Mouse (Mus musculus): ENCODE data around the gene Mcm5. TPM values are rescaled to one million over a fixed set of nuclear protein-coding genes. Genes with fewer than 3 reads are reported as not detected.

Gene Mcm5
- polyA plus RNA-seq, 2 experiments: 125 to 159 TPM

DNA sequence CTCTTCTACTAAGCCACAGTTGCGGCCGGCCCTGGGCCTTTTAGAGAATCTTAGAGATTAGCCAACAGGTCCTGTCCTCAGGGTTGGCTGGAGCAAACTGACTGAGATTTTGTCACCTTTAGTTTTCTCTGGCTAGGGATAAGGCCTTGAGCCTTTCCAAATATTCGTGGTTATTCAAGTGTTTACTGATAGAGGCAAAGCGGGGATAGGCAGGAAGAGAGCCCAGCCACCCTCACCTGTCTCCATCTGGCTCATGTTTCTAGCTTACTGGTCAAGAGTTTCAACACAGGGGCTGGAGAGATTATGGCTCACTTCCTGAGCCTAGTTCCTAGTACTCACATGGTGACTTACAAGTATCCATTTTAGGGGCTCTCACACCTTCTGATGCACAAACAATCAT, 6.4 kb upstream of the Mcm5 start:
- ATAC-seq (ENCODE audit: low FRiP score, low read depth): no peak
- no peak for TF ChIP-seq POLR2A (IDR thresholded peaks at IDR 0.05; ENCODE audit: borderline replicate concordance, extremely low read depth, insufficient read depth, insufficient read length)
- H3K4me3 ChIP-seq (replicated peaks; ENCODE audit: low read length): no peak overlapping the region
- no peak overlapping the region for H3K4me2 ChIP-seq (replicated peaks; ENCODE audit: low read depth, low read length, severe bottlenecking)
- peaks cover 7% of the 10 kb centered on the region for H3K36me3 ChIP-seq (ENCODE audit: control insufficient read depth, insufficient read depth, low read length)
- no peaks in the 10 kb centered on the region for H3K27me3 ChIP-seq (ENCODE audit: control insufficient read depth, insufficient read depth, low read length)
- H3K4me1 ChIP-seq (ENCODE audit: control insufficient read depth, insufficient read depth, low read length): no peaks in the 10 kb centered on the region
- no peak overlapping the region for H3K9ac ChIP-seq (ENCODE audit: low read depth, low read length, severe bottlenecking)
- H3K27ac ChIP-seq (replicated peaks; ENCODE audit: low read depth, low read length): no peak overlapping the region
- no peaks in the 10 kb centered on the region for H3K9me3 ChIP-seq (ENCODE audit: control insufficient read depth, low read length)
- no peak for DNase-seq (ENCODE audit: low spot score)
- 83% methylated on average over 4 of the region's 4 CpGs for WGBS

GRCm38 (mm10) chr8:75103376-75103878, 5.9 kb upstream of the Mcm5 start:
- Histone ChIP-seq H3K27ac (replicated peaks; ENCODE audit: low read depth, low read length) (no peak overlapping the region), H3K9me3 (ENCODE audit: control insufficient read depth, low read length) (no peaks in the 10 kb centered on the region), H3K4me1 (ENCODE audit: control insufficient read depth, insufficient read depth, low read length) (no peaks in the 10 kb centered on the region), H3K27me3 (ENCODE audit: control insufficient read depth, insufficient read depth, low read length) (no peaks in the 10 kb centered on the region), H3K36me3 (ENCODE audit: control insufficient read depth, insufficient read depth, low read length) (peaks cover 7% of the 10 kb centered on the region), H3K4me3 (replicated peaks; ENCODE audit: low read length) (no peak overlapping the region), H3K9ac (ENCODE audit: low read depth, low read length, severe bottlenecking) (no peak overlapping the region), H3K4me2 (replicated peaks; ENCODE audit: low read depth, low read length, severe bottlenecking) (no peak overlapping the region)
- no peak for TF ChIP-seq POLR2A (IDR thresholded peaks at IDR 0.05; ENCODE audit: borderline replicate concordance, extremely low read depth, insufficient read depth, insufficient read length)
- 67% methylated on average over 8 of the region's 8 CpGs for WGBS
- no peak for ATAC-seq (ENCODE audit: low FRiP score, low read depth)
- DNase-seq (ENCODE audit: low spot score): no peak

DNA sequence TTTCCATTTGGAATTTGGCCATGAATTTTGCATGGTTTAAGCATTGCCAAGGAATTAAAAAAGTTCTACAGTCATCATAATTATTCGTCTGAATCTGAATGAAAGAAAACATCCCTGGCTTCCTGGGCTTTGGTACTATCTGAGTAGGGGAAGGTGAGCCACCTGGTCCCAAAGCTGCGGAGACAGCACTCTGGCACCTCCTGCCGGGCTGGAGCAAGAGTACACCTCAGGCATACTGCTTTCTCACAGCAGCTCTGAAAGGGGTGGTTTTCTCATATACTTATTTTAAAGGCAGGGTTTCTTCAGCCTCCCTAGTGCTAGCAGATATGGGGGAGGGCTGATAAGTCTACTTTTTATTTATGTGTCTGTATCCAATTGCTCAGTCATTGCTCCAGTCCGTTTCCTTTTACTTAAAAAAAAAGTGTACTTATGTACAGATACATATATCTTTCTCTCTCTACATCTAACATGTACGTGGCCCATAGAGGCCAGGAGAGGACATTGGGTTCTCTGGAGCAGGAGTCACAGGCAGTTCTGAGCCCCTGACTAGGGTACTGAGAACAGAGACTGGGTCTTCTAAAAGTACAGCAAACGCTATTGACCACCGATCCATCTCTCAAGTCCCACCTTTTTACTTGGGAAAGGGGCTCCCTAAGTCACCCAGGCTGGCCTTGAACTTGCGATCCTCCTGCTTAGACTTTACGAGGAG, 688 bp upstream of the Mcm5 start:
- peak overlapping the region; percentile 73 for H3K4me2 ChIP-seq (replicated peaks; ENCODE audit: low read depth, low read length, severe bottlenecking)
- DNase-seq (ENCODE audit: low spot score) (peak; percentile 73), ATAC-seq (ENCODE audit: low FRiP score, low read depth) (peak; percentile 71)
- H3K9me3 ChIP-seq (ENCODE audit: control insufficient read depth, low read length): no peaks in the 10 kb centered on the region
- TF ChIP-seq POLR2A (IDR thresholded peaks at IDR 0.05; ENCODE audit: borderline replicate concordance, extremely low read depth, insufficient read depth, insufficient read length): no peak
- under 1% methylated on average over 9 of the region's 9 CpGs for WGBS
- H3K4me1 ChIP-seq (ENCODE audit: control insufficient read depth, insufficient read depth, low read length): peaks cover 16% of the 10 kb centered on the region
- no peaks in the 10 kb centered on the region for H3K27me3 ChIP-seq (ENCODE audit: control insufficient read depth, insufficient read depth, low read length)
- H3K27ac ChIP-seq (replicated peaks; ENCODE audit: low read depth, low read length): peak overlapping the region; percentile 91
- H3K9ac ChIP-seq (ENCODE audit: low read depth, low read length, severe bottlenecking): peak overlapping the region; percentile 80
- peak overlapping the region; percentile 76 for H3K4me3 ChIP-seq (replicated peaks; ENCODE audit: low read length)
- peaks cover 26% of the 10 kb centered on the region for H3K36me3 ChIP-seq (ENCODE audit: control insufficient read depth, insufficient read depth, low read length)

DNA sequence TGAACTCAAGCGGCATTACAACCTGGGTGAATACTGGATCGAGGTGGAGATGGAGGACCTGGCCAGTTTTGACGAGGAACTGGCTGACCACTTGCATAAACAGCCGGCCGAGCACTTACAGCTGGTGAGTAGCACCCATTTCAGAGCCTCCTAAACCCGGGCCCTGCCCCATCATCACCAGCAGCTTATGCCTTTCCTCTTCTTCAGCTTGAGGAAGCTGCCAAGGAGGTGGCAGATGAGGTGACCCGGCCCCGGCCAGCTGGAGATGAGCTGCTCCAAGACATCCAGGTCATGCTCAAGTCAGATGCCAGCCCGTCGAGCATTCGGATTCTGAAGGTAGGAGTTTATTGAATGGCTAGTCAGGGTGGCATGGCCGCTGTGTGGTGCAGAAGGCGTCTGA, 724 bp downstream of the Mcm5 start:
- H3K27ac ChIP-seq (replicated peaks; ENCODE audit: low read depth, low read length): no peak overlapping the region
- peaks cover 16% of the 10 kb centered on the region for H3K4me1 ChIP-seq (ENCODE audit: control insufficient read depth, insufficient read depth, low read length)
- peak overlapping the region; percentile 76 for H3K4me3 ChIP-seq (replicated peaks; ENCODE audit: low read length)
- peak overlapping the region; percentile 76 for H3K9ac ChIP-seq (ENCODE audit: low read depth, low read length, severe bottlenecking)
- peak overlapping the region; percentile 85 for H3K4me2 ChIP-seq (replicated peaks; ENCODE audit: low read depth, low read length, severe bottlenecking)
- ATAC-seq (ENCODE audit: low FRiP score, low read depth): no peak
- H3K36me3 ChIP-seq (ENCODE audit: control insufficient read depth, insufficient read depth, low read length): peaks cover 40% of the 10 kb centered on the region
- no peaks in the 10 kb centered on the region for H3K27me3 ChIP-seq (ENCODE audit: control insufficient read depth, insufficient read depth, low read length)
- 14% methylated on average over 13 of the region's 13 CpGs for WGBS
- DNase-seq (ENCODE audit: low spot score): no peak
- no peaks in the 10 kb centered on the region for H3K9me3 ChIP-seq (ENCODE audit: control insufficient read depth, low read length)
- no peak for TF ChIP-seq POLR2A (IDR thresholded peaks at IDR 0.05; ENCODE audit: borderline replicate concordance, extremely low read depth, insufficient read depth, insufficient read length)

DNA sequence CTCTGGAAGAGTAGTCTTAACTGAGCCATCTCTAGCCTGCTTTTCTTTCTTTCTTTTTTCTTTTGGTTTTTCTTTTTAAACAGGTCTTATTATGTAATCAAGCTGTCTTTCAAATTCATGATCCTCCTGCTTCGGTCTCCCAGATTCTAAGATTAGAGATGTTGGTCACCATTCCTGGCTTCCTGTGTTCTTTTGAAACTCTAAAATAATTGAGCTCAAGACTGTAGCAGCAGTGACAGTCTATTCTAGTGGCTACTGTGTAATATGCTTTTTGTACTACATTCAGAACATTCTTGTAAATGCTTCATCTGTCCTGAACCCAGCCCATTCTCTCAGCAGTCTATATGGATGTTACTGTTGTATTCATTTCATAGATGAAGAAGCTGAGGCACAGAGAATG, 9.1 kb downstream of the Mcm5 start:
- no peaks in the 10 kb centered on the region for H3K4me1 ChIP-seq (ENCODE audit: control insufficient read depth, insufficient read depth, low read length)
- H3K36me3 ChIP-seq (ENCODE audit: control insufficient read depth, insufficient read depth, low read length): peaks cover 96% of the 10 kb centered on the region
- no peak for ATAC-seq (ENCODE audit: low FRiP score, low read depth)
- no peaks in the 10 kb centered on the region for H3K27me3 ChIP-seq (ENCODE audit: control insufficient read depth, insufficient read depth, low read length)
- 93% methylated on average over 1 of the region's 1 CpGs for WGBS
- H3K4me3 ChIP-seq (replicated peaks; ENCODE audit: low read length): no peak overlapping the region
- no peak overlapping the region for H3K4me2 ChIP-seq (replicated peaks; ENCODE audit: low read depth, low read length, severe bottlenecking)
- H3K27ac ChIP-seq (replicated peaks; ENCODE audit: low read depth, low read length): no peak overlapping the region
- H3K9ac ChIP-seq (ENCODE audit: low read depth, low read length, severe bottlenecking): no peak overlapping the region
- no peaks in the 10 kb centered on the region for H3K9me3 ChIP-seq (ENCODE audit: control insufficient read depth, low read length)
- DNase-seq (ENCODE audit: low spot score): no peak
- no peak for TF ChIP-seq POLR2A (IDR thresholded peaks at IDR 0.05; ENCODE audit: borderline replicate concordance, extremely low read depth, insufficient read depth, insufficient read length)

Measured in limb, embryonic 14.5 days (tissue).